Mouse (Mus musculus) thymus, postnatal 10 days (tissue): ENCODE data around the gene Rapgef5.

Experiments used
- DNase-seq, 2 experiments: peaks; one replicate each; pipeline ENCODE4 v3.0.0; 2021; ENCODE audit warnings: low spot score in 2 of 2

Gene Rapgef5

DNA sequence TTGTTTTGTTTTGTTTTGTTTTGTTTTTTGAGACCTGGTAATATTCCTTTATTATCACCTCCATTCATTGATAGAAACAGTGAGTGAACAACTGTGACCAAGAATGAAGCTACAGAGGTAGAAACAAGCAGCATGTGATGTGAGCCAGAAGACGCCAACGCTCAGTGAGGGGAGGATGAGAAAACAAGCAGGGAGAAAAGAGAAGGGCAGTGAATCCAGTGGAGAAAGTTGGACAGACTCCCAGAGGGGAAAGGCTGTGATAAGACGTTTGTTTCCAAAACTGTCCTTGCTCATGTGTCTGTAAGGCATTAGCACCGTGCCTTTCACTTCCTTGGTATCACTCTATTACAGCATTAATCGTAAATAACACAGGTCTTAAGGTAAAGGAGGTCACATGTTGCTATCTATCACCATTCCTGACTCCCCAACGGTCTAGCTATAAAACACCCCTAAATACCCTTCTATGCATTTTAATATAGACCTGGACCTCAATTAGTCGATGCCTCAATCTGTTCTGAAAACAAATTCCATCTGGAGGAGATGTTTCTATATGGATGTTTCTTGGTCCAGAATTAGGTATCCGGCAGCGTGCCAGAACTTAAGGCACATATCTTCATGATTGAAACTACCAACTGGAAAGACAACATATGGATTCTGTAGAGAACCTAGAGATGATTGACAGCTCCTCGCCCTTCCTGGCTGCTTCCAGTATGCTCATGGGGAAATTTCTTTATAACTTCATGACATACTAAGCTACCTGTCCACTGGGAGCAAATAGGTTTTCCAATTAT lies 153.5 kb downstream of the Rapgef5 start:
- no peak for DNase-seq

DNA sequence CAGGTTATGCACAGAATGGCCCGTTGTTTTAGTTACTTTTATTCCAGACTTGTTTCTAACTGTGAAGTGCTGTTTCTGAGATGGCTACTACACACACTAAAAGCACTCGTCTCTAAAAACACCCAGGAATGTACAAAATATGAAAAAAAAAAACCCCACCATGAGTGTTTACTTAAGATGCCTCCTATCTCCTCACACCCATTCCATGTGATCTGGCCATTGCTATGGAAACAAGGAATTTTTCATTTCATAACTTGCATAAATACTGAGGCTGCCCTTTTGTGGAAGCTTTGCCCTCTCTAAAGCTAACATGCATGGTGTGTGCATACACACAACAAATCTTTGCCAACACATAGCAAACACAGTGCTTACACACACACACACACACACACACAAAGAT lies 156.9 kb downstream of the Rapgef5 start:
- no peak for DNase-seq

DNA sequence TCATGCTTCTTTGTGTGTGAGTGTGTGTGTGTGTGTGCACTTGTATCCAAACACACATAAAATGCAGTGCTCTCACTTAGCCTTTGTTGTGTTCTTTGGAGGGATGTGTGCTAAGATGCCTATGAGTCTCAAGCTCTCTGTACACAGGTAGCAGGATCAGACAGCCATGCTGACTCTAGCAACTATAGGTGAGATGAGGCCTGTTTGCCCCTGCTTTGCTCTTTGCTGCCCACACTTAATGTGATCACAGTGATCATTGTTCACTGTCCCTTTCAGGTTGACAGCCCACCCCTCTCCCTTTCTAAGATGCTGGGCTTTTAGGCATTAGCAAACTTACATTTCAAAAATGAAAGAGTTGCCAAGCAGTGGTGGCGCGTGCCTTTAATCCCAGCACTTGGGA lies 158.2 kb downstream of the Rapgef5 start:
- DNase-seq, result no peak

DNA sequence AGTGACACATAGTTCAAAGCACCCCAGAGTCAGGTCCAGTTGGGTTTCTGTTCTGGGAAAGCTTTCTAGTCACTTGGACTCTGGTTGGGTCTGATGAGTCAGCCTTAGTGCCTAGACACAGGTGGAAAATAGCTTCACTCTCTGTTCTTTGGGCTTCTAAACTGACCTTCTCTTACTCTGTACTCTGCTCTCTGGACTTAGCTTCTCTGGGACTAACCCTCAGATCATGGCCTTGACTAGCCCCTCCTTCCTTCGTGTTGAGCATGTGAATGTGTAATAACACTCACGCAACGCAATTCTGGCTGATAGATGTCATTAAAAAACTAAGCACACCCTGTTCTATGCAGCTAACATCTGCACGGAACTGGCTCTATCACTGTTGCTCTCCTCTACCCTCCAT lies 160.0 kb downstream of the Rapgef5 start:
- DNase-seq, result no peak

DNA sequence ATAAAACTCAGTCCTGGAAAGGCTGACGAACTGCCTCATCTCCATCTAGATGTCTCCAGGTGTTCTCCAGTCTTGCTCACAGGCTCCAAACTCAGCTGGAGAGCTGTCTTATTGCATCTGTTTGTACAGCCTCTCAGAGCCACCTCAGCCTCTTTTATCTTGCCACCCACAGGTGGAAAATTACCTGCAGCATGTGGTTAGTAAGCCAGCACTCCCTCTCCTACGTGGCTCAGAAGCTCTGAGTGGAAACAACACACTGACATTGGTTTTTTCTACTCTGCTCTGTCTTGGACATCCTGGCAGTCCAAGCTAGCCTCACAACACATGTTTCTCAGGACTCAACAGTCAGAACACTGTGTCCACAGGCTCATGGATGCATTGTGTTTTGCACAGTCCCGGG lies 162.6 kb downstream of the Rapgef5 start:
- DNase-seq, result no peak

DNA sequence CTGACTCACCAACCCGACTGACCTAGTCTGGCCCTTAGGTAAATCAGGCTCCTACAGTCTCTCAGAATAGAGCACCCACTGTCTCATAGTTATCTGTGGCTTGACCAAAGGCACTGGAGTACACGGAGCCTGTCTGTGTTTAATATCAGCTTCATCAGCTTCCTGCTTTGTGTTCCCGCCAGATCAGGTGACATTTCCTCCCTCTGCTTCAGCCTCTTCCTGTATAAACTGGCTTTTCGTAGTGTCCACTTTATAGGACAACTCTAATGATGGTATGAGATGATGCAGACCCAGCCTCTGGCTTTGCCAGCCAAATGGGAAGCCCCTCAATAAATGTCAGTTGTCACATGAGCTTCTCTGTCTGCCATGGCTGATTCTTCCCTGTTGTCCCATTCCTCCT lies 163.5 kb downstream of the Rapgef5 start:
- DNase-seq, result no peak

DNA sequence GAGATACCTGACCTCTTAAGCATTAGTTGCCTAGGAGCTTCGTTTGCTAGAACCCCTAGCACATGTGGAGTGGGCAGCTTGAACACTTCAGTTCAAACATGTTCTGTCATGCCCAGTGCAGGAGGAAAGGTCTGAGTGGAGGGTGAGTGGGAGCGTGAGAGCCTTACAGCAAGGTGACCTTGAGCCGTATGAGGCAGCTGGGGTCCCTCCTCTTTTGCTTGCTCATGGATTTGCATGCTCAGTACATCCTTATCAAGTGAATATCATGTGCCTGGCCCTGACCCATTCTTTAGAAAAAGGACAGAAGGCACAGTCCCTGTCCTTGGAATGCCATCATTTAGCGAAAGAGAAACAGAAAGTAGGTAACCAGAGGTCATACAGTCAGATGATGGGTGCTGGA lies 165.0 kb downstream of the Rapgef5 start:
- DNase-seq, result no peak

DNA sequence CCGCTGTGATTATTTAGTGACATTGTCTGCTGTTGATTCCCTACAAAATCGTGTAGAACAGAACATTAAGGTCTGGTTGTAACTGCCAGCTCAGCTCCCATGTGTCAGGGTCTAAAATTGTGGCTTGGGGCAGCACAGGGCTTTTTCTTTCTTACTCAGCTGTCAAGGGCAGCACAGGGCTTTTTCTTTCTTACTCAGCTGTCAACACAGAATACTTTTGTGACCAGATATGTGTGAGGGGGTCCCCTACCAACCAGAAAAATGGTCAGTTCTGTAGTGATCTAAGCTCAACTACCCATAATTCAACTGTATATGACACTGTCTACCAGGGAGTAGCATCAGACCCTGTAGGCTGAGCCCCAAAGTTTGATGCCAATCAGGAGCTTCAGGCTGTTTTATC lies 167.1 kb downstream of the Rapgef5 start:
- DNase-seq, result no peak

DNA sequence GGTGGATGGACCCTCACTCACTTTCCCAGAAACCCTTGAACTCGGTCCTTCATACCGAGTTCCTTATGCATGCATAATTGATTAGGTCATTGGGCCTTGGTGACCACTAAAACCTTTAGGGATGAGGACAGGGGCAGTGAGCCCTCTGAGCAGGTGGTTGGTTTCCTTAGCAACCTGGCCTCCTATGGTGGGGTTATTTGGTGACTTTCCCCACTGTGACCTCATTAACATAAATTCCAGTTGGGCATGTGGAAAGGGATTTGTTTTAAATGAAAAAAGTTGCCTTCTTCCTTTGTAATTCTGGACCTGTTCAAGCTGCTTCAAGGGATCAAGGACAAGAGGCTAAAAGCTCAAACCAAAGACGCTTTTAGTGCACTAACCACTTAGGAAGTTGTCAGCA lies 167.7 kb downstream of the Rapgef5 start:
- no peak for DNase-seq

DNA sequence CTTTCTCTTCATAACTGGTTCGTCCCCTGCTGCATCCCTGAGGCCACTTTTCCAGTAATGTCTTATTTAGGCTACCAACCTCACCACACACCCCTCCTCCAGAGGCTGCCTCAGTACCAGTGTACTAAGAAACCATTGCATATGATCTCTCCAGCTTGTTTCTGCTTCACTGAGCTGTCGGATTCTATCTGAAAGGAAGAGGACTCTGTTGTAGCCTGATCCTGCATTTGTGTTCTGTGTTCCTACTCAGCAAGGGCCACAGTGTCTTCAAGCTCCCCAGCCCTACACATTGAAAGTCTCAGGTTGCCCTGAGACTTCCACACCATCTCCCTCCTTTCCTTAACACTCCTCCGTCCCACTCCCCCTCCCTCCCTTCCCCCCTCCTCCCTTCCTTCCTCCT lies 168.5 kb downstream of the Rapgef5 start:
- DNase-seq, result no peak

DNA sequence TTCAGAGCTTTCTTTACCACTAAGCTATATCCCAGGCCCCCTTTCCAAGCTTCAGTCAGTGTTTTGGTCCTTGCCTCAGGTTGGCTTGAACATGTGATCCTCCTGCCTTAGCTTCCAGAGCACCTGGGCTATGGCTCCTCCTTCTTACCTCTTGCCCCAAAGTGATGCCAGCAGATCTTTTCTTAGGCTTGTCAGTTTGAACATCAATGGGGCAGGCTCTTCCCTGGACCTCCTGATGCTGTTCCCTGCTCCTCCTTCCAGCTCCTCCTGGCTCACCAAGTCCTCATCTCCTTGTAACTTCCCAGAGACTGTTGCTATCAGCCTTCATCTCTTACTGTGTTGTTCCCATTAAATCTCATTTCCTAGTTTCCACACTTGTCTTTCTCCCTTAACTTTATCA lies 169.1 kb downstream of the Rapgef5 start:
- no peak for DNase-seq

DNA sequence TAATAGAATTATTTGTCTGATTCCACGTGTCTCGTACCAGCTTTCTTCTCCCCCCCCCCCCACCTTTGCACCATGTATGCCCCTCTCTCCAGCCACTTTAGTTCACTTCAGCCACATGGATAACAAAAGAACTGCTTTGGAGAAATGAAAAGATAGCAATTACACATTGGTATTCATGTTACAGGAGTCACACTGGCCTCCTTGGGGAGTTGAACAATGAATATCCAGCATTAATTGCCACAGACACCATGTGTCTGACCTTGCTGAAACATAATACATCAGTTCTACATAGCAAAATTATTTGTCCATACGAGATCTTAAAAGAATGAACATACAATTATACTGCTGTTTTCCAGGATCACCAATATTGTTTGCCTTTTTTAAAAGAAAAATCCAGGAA lies 170.5 kb downstream of the Rapgef5 start:
- no peak for DNase-seq

DNA sequence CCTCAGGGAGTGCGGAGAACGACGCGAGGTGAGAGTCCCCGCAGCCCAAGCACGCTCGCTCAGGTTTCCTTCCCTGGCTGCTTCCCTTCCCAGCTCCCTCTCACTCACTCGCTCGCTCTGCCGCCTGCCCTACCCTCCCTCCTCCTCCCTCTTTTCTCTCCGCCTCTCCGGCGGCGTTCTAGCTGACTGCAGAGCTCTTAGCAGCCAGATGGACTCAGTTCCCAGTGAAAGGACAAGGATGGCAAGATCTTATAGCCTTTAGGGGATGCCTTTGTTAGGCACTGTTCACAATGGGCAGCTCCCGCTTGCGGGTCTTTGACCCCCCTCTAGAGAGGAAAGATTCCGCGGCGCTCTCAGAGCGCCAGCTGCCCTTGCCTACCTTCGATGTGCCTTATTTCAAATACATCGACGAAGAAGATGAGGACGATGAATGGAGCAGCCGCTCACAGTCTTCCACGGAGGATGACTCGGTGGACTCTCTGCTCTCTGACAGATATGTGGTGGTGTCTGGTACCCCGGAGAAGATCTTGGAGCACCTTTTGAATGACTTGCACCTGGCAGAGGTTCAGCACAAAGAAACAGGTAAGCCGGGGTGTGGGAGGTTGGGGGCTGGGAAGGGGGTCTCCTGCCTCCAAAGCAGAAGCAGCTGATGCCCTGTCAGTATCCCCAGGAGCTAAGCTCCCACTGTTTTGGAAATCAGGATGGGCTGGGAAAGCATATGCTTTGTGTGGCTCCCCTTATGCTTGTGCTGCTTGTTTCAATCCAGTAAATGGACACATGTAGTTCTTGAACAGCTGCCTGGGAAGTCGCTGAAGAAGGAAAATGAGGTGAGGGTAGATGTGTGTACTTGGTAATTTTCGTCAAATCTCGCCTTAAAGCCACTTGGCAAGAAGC lies 172.6 kb downstream of the Rapgef5 start:
- no peak for DNase-seq

DNA sequence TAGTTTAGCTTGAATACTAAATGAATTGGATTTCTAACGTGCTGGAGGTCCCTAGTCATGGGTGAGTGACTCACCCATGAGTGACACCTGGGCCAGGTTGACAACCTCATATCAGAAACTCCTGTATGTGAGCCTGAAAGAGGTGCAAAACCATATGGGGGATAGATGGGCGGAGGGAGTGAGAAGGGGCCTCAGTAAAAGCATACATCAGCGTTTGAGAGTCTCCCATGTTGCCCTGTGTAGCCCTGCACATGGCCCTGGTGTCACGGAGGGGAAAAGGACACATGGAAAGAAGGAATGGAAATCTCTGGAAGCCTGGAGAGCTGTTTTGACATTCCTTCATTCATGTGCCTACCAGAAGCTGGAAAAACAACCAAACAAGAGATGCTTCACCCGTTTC lies 175.1 kb downstream of the Rapgef5 start:
- no peak for DNase-seq

DNA sequence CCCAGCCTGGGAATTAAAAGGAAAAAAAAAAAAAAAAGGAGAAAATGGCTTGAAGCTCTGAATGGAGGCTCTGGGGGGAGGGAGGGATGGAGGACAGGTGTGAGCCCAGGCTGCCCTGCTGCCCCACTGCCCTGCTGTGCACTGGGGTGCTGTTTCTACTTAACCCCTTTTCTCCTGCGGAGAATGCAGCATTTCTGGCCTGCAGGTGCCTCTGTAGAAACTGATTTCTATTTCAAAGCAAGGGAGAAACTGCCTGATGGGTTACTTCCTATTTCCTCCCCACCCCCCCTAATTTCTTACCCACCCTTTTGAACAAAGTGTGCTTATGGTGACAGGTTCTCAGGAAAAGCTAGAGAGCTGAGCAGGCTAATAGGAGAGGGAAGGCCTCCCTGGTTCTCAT lies 176.5 kb downstream of the Rapgef5 start:
- DNase-seq, result no peak

DNA sequence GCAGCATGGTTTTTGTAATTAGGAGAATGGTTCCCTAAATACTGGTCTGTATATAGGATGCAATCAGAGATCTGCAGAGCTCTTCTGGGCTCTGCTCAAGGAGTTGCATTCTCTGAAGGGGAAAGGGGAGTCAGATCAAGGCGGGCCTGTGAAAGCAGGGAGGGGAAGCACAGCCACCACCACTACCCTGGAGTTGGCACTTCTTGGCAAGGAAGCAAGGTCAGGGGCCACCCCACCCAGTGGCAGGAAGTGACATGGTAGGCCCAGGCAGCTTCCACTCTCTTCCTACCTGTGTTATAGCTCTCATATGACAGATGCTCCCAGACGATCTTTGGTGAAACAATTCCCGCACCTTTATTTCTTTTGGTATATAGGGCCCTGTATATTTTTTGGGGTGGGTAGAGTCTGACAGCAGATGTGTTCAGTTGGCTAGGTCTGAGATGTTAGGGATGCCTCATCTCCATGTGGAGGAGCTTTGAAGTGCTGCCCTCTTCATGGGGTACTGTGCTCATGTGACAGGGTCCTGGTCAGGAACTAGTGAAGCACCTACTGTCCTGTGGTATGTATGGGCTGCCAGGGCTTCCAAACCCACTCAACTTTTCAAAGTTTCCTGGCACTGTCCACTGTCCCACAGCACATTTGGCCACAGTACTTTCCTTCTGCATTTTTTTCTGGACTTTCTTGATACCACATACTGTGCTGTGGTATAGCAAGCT lies 183.8 kb downstream of the Rapgef5 start:
- peak in 1 of 2 experiments; percentile 12 for DNase-seq

DNA sequence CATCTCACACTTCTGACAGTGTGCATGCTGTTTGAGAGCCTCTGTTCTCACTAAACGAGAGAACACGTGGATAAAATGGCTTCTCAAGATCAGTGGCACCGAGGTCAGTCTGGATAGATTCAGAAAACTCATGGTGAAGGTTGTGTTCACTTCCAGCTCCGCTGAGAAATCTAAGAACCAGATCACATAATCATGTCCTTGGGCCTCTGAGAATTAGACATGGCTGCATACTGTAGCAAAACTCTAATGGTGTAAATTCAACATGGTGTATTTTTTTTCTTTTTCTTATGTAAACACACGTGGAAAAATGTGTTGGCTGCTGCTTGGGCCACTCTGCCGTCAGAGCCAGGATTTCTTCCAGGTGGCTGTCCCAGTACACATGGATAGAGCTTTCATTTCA lies 184.6 kb downstream of the Rapgef5 start:
- no peak for DNase-seq

DNA sequence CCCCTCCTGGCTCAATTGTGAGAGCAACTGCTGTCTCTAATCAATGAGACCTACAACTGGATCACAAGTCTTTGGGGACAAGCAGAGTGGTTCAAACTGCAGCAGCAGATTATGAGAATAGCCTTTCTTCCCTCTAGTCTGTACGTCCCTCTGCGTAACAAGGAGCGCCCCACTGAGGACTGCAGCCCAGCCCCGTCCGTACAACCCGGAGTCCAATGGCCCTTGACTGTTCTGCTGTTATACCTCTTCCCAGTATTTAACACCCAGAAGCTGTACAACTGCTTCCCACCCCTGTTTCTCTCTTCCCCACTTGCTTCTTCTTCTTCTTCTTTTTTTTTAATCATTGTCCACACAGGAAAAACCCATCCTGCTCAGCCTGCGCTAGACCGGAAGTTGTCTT lies 186.0 kb downstream of the Rapgef5 start:
- no peak for DNase-seq

DNA sequence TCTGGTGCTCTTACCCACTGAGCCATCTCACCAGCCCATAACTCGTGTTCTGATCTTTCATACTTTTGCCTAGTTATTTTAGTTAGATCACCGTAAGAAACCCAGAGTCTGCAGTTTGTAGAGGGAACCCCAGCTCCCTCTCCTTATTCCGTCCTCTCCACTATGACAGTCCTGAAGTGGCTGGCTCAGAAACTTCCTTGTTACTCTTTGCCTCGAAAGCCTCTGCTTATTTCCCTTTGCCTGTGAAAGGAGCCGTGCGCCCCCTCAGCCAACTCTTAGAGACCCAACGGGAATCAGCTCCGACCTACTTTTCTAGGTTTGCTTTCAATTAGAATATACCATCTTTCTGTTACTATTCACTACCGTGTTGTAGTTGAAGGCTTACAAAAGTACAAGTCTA lies 186.6 kb downstream of the Rapgef5 start:
- no peak for DNase-seq

DNA sequence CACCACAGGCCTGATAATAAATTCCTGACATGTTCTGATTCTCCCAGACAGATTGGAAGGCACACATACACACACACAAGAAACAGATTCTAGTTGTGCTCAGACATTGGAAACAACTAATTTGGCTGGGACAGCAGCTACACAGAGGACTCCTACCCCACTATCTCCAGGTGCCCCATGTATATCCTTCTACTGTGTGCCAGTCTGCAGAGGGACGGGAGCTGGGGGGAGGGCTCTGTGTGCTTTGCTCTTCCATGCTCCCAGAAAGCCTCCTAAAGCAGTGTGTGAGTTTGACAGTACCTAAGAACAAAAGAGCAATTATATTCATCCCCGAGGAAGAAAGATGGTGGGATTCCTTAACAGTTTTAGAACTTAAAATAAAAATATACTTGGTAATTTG lies 187.1 kb downstream of the Rapgef5 start:
- no peak for DNase-seq

DNA sequence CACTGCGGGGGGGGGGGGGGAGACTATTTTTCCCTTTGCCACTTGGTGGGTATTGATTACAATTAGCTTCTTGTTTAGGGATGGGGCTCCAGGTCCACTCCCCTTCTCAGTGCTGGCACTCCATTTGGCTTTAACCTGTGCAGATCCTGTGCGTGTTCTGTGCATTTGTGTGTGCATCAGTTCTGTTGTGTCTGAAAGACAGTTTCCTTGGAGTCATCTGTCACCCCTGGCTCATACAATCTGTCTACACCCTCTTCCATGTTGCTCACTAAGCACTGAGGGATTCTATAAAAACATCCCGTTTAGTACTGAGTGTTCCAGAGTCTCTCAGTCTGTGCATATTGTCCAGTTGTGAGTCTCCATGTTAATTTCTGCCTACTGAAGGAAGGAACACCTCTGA lies 189.0 kb downstream of the Rapgef5 start:
- no peak for DNase-seq

DNA sequence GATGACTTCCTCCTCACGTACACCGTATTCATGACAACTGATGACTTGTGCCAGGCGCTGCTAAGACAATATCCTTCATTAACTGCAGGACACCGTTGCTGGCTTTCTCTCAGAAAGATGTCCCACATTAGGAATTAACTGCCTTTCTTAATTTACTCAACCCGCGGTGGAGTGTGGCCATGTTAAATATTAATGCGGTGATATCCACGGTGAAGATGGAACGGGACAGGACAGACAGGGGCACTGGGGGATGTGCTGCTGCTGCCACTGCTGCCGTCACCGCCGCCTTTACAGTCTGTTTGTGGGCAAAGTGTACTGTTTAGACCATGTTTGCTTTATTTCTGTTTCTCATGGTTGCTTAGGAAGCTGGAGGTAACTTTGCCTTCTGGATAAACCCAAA lies 193.0 kb downstream of the Rapgef5 start:
- no peak for DNase-seq

DNA sequence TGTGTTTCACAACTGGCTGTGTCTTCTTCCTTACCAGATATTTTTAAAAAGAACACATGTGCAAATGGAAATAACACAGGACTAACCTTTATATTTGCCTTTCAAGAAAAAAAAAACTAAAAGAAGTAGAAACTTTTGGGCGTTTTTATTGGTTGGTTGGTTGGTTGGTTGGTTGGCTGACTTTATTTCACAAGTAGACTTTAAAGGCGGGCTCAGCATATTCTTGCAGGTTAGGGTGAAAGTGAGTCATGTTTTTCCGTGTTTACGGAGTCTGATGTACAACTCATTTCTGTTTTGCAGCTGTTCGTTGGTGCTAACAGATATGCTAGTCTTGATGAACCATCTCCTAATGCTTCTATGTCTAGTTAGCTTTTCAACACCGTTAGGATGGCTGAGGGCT lies 196.2 kb downstream of the Rapgef5 start:
- no peak for DNase-seq
